Mouse (Mus musculus) heart, adult 8-10 months (tissue): ENCODE data around the gene Pkhd1. TPM values are rescaled to one million over a fixed set of nuclear protein-coding genes. Genes with fewer than 3 reads are reported as not detected.
"Not testable (repeated sequence)": the region's sequence is repeated elsewhere in the genome, so short reads cannot be mapped to it uniquely, and the experiment has no call there.

Source experiments
- DNase-seq: peaks from one replicate; pipeline ENCODE4 v3.0.0; 2022; ENCODE audit warnings: low spot score
- total RNA-seq, 4 experiments: library from RNA; stranded (reverse); gene quantifications; 2 replicates each; pipeline ENCODE4 v1.2.4; 2022

Pkhd1 gene
- total RNA-seq, 4 experiments from 2014 or later, result not detected

GRCm38 (mm10) chr1:20486087-20486486 is 131.8 kb downstream of the Pkhd1 start:
- DNase-seq, result no peak

GRCm38 (mm10) chr1:20481843-20482242 is 136.0 kb downstream of the Pkhd1 start:
- no peak for DNase-seq

GRCm38 (mm10) chr1:20478695-20479094 is 139.2 kb downstream of the Pkhd1 start:
- DNase-seq, result no peak

- DNase-seq, result no peak
Measured at GRCm38 (mm10) chr1:20478266-20478659, 139.6 kb downstream of the Pkhd1 start.

- no peak for DNase-seq
Measured at GRCm38 (mm10) chr1:20477561-20478265, 140.2 kb downstream of the Pkhd1 start.

GRCm38 (mm10) chr1:20470770-20471169 is 147.1 kb downstream of the Pkhd1 start:
- DNase-seq, result no peak

- no peak for DNase-seq
Measured at GRCm38 (mm10) chr1:20470317-20470716, 147.5 kb downstream of the Pkhd1 start.

GRCm38 (mm10) chr1:20466481-20466880 is 151.4 kb downstream of the Pkhd1 start:
- no peak for DNase-seq

- no peak for DNase-seq
Measured at GRCm38 (mm10) chr1:20454621-20455020, 163.2 kb downstream of the Pkhd1 start.

- DNase-seq, result no peak
Measured at GRCm38 (mm10) chr1:20450074-20450473, 167.8 kb downstream of the Pkhd1 start.

GRCm38 (mm10) chr1:20432026-20432425 is 185.8 kb downstream of the Pkhd1 start:
- not testable (repeated sequence) for DNase-seq

- no peak for DNase-seq
Measured at GRCm38 (mm10) chr1:20429056-20429394, 188.8 kb downstream of the Pkhd1 start.

GRCm38 (mm10) chr1:20428370-20429055 is 189.4 kb downstream of the Pkhd1 start:
- DNase-seq, result no peak

- DNase-seq, result no peak
Measured at GRCm38 (mm10) chr1:20409411-20409967, 208.4 kb downstream of the Pkhd1 start.

- DNase-seq, result no peak
Measured at GRCm38 (mm10) chr1:20398319-20398718, 219.5 kb downstream of the Pkhd1 start.

- no peak for DNase-seq
Measured at GRCm38 (mm10) chr1:20364437-20364836, 253.4 kb downstream of the Pkhd1 start.

GRCm38 (mm10) chr1:20344651-20345050 is 273.2 kb downstream of the Pkhd1 start:
- no peak for DNase-seq

GRCm38 (mm10) chr1:20311485-20311884 is 306.4 kb downstream of the Pkhd1 start:
- DNase-seq, result peak; percentile 7

GRCm38 (mm10) chr1:20310925-20311324 is 306.9 kb downstream of the Pkhd1 start:
- DNase-seq, result no peak

GRCm38 (mm10) chr1:20306116-20306515 is 311.7 kb downstream of the Pkhd1 start:
- no peak for DNase-seq

GRCm38 (mm10) chr1:20302943-20303578 is 314.8 kb downstream of the Pkhd1 start:
- DNase-seq, result no peak

GRCm38 (mm10) chr1:20302187-20302942 is 315.5 kb downstream of the Pkhd1 start:
- DNase-seq, result no peak
